Mouse (Mus musculus) pancreas, adult 10 weeks (tissue): ENCODE results near the gene Corin. TPM values are rescaled to one million over a fixed set of nuclear protein-coding genes. Genes with fewer than 3 reads are reported as not detected.

Source experiments
- polyA plus RNA-seq: library from polyadenylated mRNA; stranded (reverse); fragments of 350-450 nt; fragmentation: Illumina TruSeq; extraction: RNeasy Lipid Tissue Mini Kit (QIAGEN cat#74804); gene quantifications from one replicate; pipeline ENCODE4 v1.2.3, GENCODE M21; 2015; ENCODE audit warnings: low read depth, low replicate concordance; ENCODE audit not compliant: insufficient read depth

Gene Corin
- 0.33 TPM for polyA plus RNA-seq

GRCm38 (mm10) chr5:72503531-72504523 is at the start of gene Corin:
Gene Corin, minus strand, starts transcription at chr5:72504473.

Other genes starting within 250 kb of the Corin start
- 17.7 TPM for gene Nfxl1, start 55.2 kb upstream of the Corin start, polyA plus RNA-seq
- gene Zar1, start 76.8 kb upstream of the Corin start, polyA plus RNA-seq = not detected
- not detected for gene Gm5868, start 83.1 kb upstream of the Corin start, polyA plus RNA-seq
- not detected for gene Cnga1, start 139.8 kb upstream of the Corin start, polyA plus RNA-seq
- gene Nipal1, start 143.3 kb upstream of the Corin start, polyA plus RNA-seq = 2.0 TPM
- not detected for gene Txk, start 248.3 kb upstream of the Corin start, polyA plus RNA-seq